Mouse (Mus musculus) stomach, postnatal 0 days (tissue): ENCODE measurements at regions not wholly inside any gene's neighbourhood (a gene's known extent, or its start where the extent isn't known, plus 50 kb on each side); places are given as distances from the start of the nearest gene placed in this dataset.

ENCODE experiments used
- ATAC-seq: fragments of 200-750 bp; cut with Nextera tagmentation; 2 replicates; pipeline ENCODE4 v1.8.0; 2017; ENCODE audit not compliant: low FRiP score, low TSS enrichment
- DNase-seq: peaks from one replicate; pipeline ENCODE4 v3.0.0-alpha.2; 2016; ENCODE audit warnings: low spot score
- H3K27ac ChIP-seq: fragments of 300-500 bp; sonication (generic); replicated peaks from 2 replicates; pipeline ENCODE4 v1.5.1; 2014; ENCODE audit warnings: mild to moderate bottlenecking, control low read depth
- H3K27me3 ChIP-seq: fragments of 300-500 bp; sonication (generic); 2 replicates; pipeline ENCODE4 v1.6.1; 2014; ENCODE audit warnings: low read length; ENCODE audit not compliant: control insufficient read depth, insufficient read depth
- H3K36me3 ChIP-seq: fragments of 300-500 bp; sonication (generic); 2 replicates; pipeline ENCODE4 v1.6.1; 2014; ENCODE audit warnings: low read length, mixed read lengths; ENCODE audit not compliant: control insufficient read depth, insufficient read depth
- H3K4me1 ChIP-seq: fragments of 300-500 bp; sonication (generic); replicated peaks from 2 replicates; pipeline ENCODE4 v1.6.1; 2014; ENCODE audit warnings: antibody characterized with exemption; ENCODE audit not compliant: control insufficient read depth, insufficient read depth
- H3K4me2 ChIP-seq: fragments of 300-500 bp; sonication (generic); replicated peaks from 2 replicates; pipeline ENCODE4 v1.6.1; 2014; ENCODE audit warnings: low read depth, mild to moderate bottlenecking, control low read depth, moderate library complexity
- H3K4me3 ChIP-seq: fragments of 300-500 bp; sonication (generic); 2 replicates; pipeline ENCODE4 v1.5.1; 2014; ENCODE audit warnings: low read depth, low read length, control low read depth
- H3K9ac ChIP-seq: fragments of 300-500 bp; sonication (generic); 2 replicates; pipeline ENCODE4 v1.6.1; 2014; ENCODE audit warnings: mild to moderate bottlenecking, low read length, control low read depth, mixed read lengths
- H3K9me3 ChIP-seq: fragments of 300-500 bp; sonication (generic); 2 replicates; pipeline ENCODE4 v1.6.1; 2016; ENCODE audit warnings: low read length; ENCODE audit not compliant: control insufficient read depth
- CTCF ChIP-seq: IDR thresholded peaks from 2 replicates; pipeline ENCODE4 v1.5.1; 2016; ENCODE audit warnings: antibody characterized with exemption, low read depth, mild to moderate bottlenecking, moderate library complexity
- EP300 ChIP-seq: optimal IDR thresholded peaks from 2 replicates; pipeline ENCODE3; 2016; ENCODE audit warnings: antibody characterized with exemption
- WGBS: fragments of 180-500 bp; shearing (Covaris S2); extraction: QIAGEN DNeasy Blood & Tissue Kit; methylation state at CpG from one replicate; pipeline ENCODE4 v1.1.7; 2014; 5-methylcytosine and 5-hydroxymethylcytosine counted together

DNA sequence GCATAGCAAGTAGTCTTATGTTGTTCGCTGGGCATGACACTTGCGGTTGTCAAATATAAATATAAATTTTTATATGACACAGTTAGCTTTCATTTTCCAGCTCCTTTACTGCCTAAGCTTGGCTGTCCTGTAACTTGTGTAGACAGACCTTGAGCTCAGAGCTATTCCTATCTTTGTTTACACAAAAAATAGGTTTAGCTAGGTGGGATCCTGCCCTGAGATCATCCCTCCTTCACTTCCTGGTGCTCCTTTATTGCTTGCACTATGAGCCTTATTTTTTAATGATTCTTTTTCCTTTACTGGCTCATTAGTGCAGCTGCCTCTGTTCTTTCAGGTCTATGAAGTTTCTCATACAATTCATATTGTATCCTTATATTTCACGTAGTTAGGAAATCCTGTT, 375.6 kb upstream of the Tfap2d start:
- Histone ChIP-seq H3K4me2 (no peak overlapping the region), H3K36me3 (no peaks in the 10 kb centered on the region), H3K27me3 (no peaks in the 10 kb centered on the region), H3K9me3 (no peaks in the 10 kb centered on the region), H3K27ac (no peak overlapping the region), H3K4me1 (no peaks in the 10 kb centered on the region), H3K4me3 (no peak overlapping the region), H3K9ac (no peak overlapping the region)
- no peak for DNase-seq
- no peak for ATAC-seq
- 80% methylated on average over 3 of the region's 3 CpGs for WGBS
- TF ChIP-seq CTCF = no peak
- TF ChIP-seq EP300 = no peak

DNA sequence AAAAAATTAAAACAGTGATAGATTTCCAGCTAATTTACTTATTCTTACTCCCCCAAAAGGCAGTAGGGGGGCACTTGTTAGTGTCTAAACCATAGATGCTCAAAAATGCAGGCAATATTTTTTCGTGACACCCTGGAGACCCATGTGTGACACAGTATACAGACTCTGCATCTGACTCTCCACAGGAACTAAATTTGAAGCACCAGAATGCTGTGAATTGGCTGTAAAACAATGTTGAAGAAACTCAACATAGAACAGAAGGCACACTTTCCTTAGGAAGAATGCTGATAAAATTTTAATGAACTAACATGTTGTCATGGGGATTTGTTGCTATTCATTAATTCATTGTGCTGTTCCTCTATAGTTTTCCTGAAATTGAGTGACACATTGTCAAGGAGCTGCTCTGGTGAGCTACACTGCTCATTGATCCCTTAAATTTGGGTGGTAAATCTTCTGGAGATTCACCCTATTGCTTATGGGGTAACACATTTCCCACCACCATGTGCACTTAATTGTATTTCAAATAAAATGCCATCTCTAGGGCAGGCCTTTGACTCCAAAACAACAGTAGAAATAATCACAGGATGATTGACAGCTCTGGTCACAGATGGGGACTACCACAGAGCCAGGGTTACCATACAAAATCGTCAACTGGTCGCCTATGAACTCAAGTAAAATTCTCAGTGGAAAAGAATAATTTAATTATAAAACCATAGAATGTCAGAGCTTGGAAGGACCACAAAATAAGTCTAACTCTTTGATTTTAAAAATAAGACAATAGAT, 344.3 kb upstream of the Tfap2d start:
- Histone ChIP-seq H3K4me3 (no peak overlapping the region), H3K9ac (no peak overlapping the region), H3K4me2 (no peak overlapping the region), H3K36me3 (no peaks in the 10 kb centered on the region), H3K27me3 (no peaks in the 10 kb centered on the region), H3K9me3 (no peaks in the 10 kb centered on the region), H3K4me1 (no peaks in the 10 kb centered on the region), H3K27ac (no peak overlapping the region)
- 71% methylated on average over 3 of the region's 3 CpGs for WGBS
- ATAC-seq = no peak
- no peak for DNase-seq
- TF ChIP-seq CTCF (no peak), EP300 (no peak)

DNA sequence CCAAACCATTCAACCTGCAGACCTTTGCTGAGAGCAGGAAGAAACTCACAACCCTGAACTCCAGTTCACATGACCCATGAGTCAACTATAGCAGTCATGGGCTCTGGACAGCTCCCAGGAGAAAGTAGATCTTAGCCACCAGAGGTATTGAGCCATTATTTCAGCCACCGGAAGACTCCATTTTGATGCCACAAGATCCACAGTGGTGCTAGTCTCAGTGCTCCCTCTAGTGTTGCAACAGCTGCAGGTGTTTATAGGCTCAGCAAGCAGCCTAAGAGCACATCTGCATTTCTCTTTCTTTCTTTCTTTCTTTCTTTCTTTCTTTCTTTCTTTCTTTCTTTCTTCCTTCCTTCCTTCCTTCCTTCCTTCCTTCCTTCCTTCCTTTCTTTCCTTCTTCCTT, 309.2 kb upstream of the Tfap2d start:
- no peaks in the 10 kb centered on the region for H3K9me3 ChIP-seq
- 56% methylated on average over 1 of the region's 1 CpGs for WGBS
- DNase-seq (no peak), ATAC-seq (no peak)
- no peak overlapping the region for H3K4me3 ChIP-seq
- H3K9ac ChIP-seq = no peak overlapping the region
- no peaks in the 10 kb centered on the region for H3K27me3 ChIP-seq
- no peak overlapping the region for H3K4me2 ChIP-seq
- H3K27ac ChIP-seq = no peak overlapping the region
- H3K36me3 ChIP-seq = no peaks in the 10 kb centered on the region
- no peaks in the 10 kb centered on the region for H3K4me1 ChIP-seq
- 0 out of 2 replicates have a peak, but pooled peaks have one; percentile 12 for TF ChIP-seq CTCF
- no peak for TF ChIP-seq EP300
